Comparison of ENCODE assay signal across 25 mouse cellular contexts in genomic region chr6:37532036-37532435, GRCm38 (mm10). TPM values are rescaled to one million over a fixed set of nuclear protein-coding genes. Genes with fewer than 3 reads are reported as not detected.
"Had no signal": no experiment of that assay in that cellular context is flagged by ENCODE, and none has a peak within 500 bp of the region (broad histone marks: within the 10 kb centered on the region; RNA-seq: fewer than 3 reads in every experiment).

No protein-coding gene starts in this region.

- H3K4me3 ChIP-seq: lung, embryonic 15.5 days; megakaryocyte, embryonic 14.5 days; midbrain, embryonic 13.5 days; midbrain, embryonic 15.5 days; neural tube, embryonic 12.5 days; stomach, embryonic 15.5 days had no signal

- H3K9ac ChIP-seq: lung, embryonic 15.5 days; midbrain, embryonic 13.5 days; midbrain, embryonic 15.5 days; neural tube, embryonic 12.5 days; stomach, embryonic 15.5 days had no signal

- H3K27ac ChIP-seq: lung, embryonic 15.5 days; macrophage; midbrain, embryonic 13.5 days; midbrain, embryonic 15.5 days; neural tube, embryonic 12.5 days; stomach, embryonic 15.5 days; stomach, postnatal 0 days had no signal

- H3K4me1 ChIP-seq: lung, embryonic 15.5 days; megakaryocyte, embryonic 14.5 days; midbrain, embryonic 13.5 days; midbrain, embryonic 15.5 days; neural tube, embryonic 12.5 days; stomach, embryonic 15.5 days had no signal

- DNase-seq: lung, adult 2 months; lung, postnatal 14 days; lung, postnatal 36 days; right cerebral cortex, postnatal 14 days; thymus, adult 2 months; thymus, postnatal 25 days; thymus, postnatal 4 days had no signal

- H3K36me3 ChIP-seq: lung, embryonic 15.5 days; midbrain, embryonic 13.5 days; midbrain, embryonic 15.5 days; neural tube, embryonic 12.5 days; stomach, embryonic 15.5 days had no signal

- H3K27me3 ChIP-seq: lung, embryonic 15.5 days; midbrain, embryonic 13.5 days; midbrain, embryonic 15.5 days; neural tube, embryonic 12.5 days; stomach, embryonic 15.5 days had no signal

RNA-seq across cellular contexts. Expression of gene Akr1d1, which starts 2.1 kb away (rescaled TPM):
- total RNA-seq: megakaryocyte progenitor cell, adult 5-6 weeks; midbrain, postnatal 0 days; monocyte, adult 5-6 weeks; neutrophil, adult 5-6 weeks had no signal
- polyA plus RNA-seq: lung, embryonic 15.5 days; lung, postnatal 0 days; macrophage; midbrain, embryonic 11.5 days; midbrain, embryonic 13.5 days; midbrain, embryonic 15.5 days; midbrain, postnatal 0 days; neural tube, embryonic 12.5 days; neural tube, embryonic 14.5 days; spleen, adult 2 months; testis, adult 2 months; thymus, adult 2 months; urinary bladder, adult 2 months had no signal
